Mouse (Mus musculus): ENCODE data around the gene Miox.

The Miox gene

GRCm38 (mm10) chr15:89315190-89315731, 18.9 kb upstream of the Miox start, which contains the start of gene Sbf1:
Gene Sbf1 (minus strand): TSS chr15:89315311.
- DNase-seq (ENCODE audit: low spot score in 2 of 2) = peak; percentile 92 to 97

- DNase-seq (ENCODE audit: low spot score in 2 of 2) = no peak
Observed at GRCm38 (mm10) chr15:89316146-89316545, 18.1 kb upstream of the Miox start.

GRCm38 (mm10) chr15:89321264-89321663, 12.9 kb upstream of the Miox start:
- no peak for DNase-seq (ENCODE audit: low spot score in 2 of 2)

- DNase-seq (ENCODE audit: low spot score in 2 of 2) = no peak
Observed at GRCm38 (mm10) chr15:89322670-89323522, 11.3 kb upstream of the Miox start, which contains the start of gene Adm2. Gene Adm2 (plus strand): TSS chr15:89322720.

GRCm38 (mm10) chr15:89323656-89324055, 10.5 kb upstream of the Miox start:
- no peak for DNase-seq (ENCODE audit: low spot score in 2 of 2)

- no peak for DNase-seq (ENCODE audit: low spot score in 2 of 2)
Observed at GRCm38 (mm10) chr15:89326441-89326840, 7.8 kb upstream of the Miox start.

GRCm38 (mm10) chr15:89334774-89335537, 758 bp downstream of the Miox start:
- DNase-seq (ENCODE audit: low spot score in 2 of 2) = no peak

GRCm38 (mm10) chr15:89336422-89336821, 2.2 kb downstream of the Miox start:
- no peak for DNase-seq (ENCODE audit: low spot score in 2 of 2)

- DNase-seq (ENCODE audit: low spot score in 2 of 2) = no peak
Observed at GRCm38 (mm10) chr15:89339696-89340095, 5.5 kb downstream of the Miox start.

- no peak for DNase-seq (ENCODE audit: low spot score in 2 of 2)
Observed at GRCm38 (mm10) chr15:89340136-89340535, 5.9 kb downstream of the Miox start.

GRCm38 (mm10) chr15:89341678-89342077, 7.5 kb downstream of the Miox start:
- no peak for DNase-seq (ENCODE audit: low spot score in 2 of 2)

- DNase-seq (ENCODE audit: low spot score in 2 of 2) = no peak
Observed at GRCm38 (mm10) chr15:89343325-89343724, 9.1 kb downstream of the Miox start.

GRCm38 (mm10) chr15:89350447-89350846, 16.2 kb downstream of the Miox start:
- no peak for DNase-seq (ENCODE audit: low spot score in 2 of 2)

GRCm38 (mm10) chr15:89351302-89351701, 17.1 kb downstream of the Miox start:
- DNase-seq (ENCODE audit: low spot score in 2 of 2) = no peak

- DNase-seq (ENCODE audit: low spot score in 2 of 2) = no peak
Observed at GRCm38 (mm10) chr15:89352054-89352453, 17.9 kb downstream of the Miox start.

GRCm38 (mm10) chr15:89352795-89353194, 18.6 kb downstream of the Miox start:
- no peak for DNase-seq (ENCODE audit: low spot score in 2 of 2)

- no peak for DNase-seq (ENCODE audit: low spot score in 2 of 2)
Observed at GRCm38 (mm10) chr15:89353837-89354236, 19.6 kb downstream of the Miox start.

GRCm38 (mm10) chr15:89354455-89354854, 20.3 kb downstream of the Miox start:
- DNase-seq (ENCODE audit: low spot score in 2 of 2) = no peak

GRCm38 (mm10) chr15:89355241-89356187, 21.3 kb downstream of the Miox start, which contains the start of the genes Lmf2 and Ncaph2:
Gene Lmf2 (minus strand): TSS chr15:89355659.
Gene Ncaph2 (plus strand): TSS chr15:89355719.
- peak; percentile 87 to 95 for DNase-seq (ENCODE audit: low spot score in 2 of 2)

- peak in 1 of 2 experiments; percentile 72 for DNase-seq (ENCODE audit: low spot score in 2 of 2)
Observed at GRCm38 (mm10) chr15:89356372-89356771, 22.2 kb downstream of the Miox start.

- DNase-seq (ENCODE audit: low spot score in 2 of 2) = no peak
Observed at GRCm38 (mm10) chr15:89358784-89359183, 24.6 kb downstream of the Miox start.

Measured in cerebellum, postnatal 4 days (tissue).